Mouse (Mus musculus) C2C12 (cell line): ENCODE measurements around the gene Chrna9. TPM values are rescaled to one million over a fixed set of nuclear protein-coding genes. Genes with fewer than 3 reads are reported as not detected.

ENCODE experiments used
- H3K27me3 ChIP-seq: one replicate; pipeline ENCODE4 v1.6.1; 2011; ENCODE audit not compliant: control insufficient read depth, insufficient read depth, insufficient read length
- H3K36me3 ChIP-seq: one replicate; pipeline ENCODE4 v1.6.1; 2011; ENCODE audit not compliant: control insufficient read depth, insufficient read depth
- H3K4me3 ChIP-seq: one replicate; pipeline ENCODE4 v1.5.1; 2011; ENCODE audit warnings: mild to moderate bottlenecking, control low read depth; ENCODE audit not compliant: poor library complexity, insufficient read depth, severe bottlenecking
- H3K79me2 ChIP-seq: one replicate; pipeline ENCODE4 v1.6.1; 2011; ENCODE audit not compliant: control insufficient read depth, insufficient read depth
- H3K79me3 ChIP-seq: one replicate; pipeline ENCODE4 v1.6.1; 2011; ENCODE audit warnings: low read depth, control low read depth
- H3ac ChIP-seq: one replicate; pipeline ENCODE3; 2011; ENCODE audit warnings: low read depth; ENCODE audit not compliant: control insufficient read depth, insufficient read length
- CEBPB ChIP-seq: IDR thresholded peaks from one replicate; pipeline ENCODE4 v1.6.1; 2011; ENCODE audit warnings: low read depth, mild to moderate bottlenecking, control low read depth, moderate library complexity
- CTCF ChIP-seq: IDR thresholded peaks from one replicate; pipeline ENCODE4 v1.5.1; 2011; ENCODE audit not compliant: control insufficient read depth, insufficient read depth, insufficient read length
- FOSL1 ChIP-seq: IDR thresholded peaks from one replicate; pipeline ENCODE4 v1.8.0; 2011; ENCODE audit warnings: mild to moderate bottlenecking, low read length; ENCODE audit not compliant: poor library complexity, insufficient read depth, severe bottlenecking
- MAX ChIP-seq: IDR thresholded peaks from one replicate; pipeline ENCODE4 v1.6.1; 2011; ENCODE audit warnings: mild to moderate bottlenecking, control low read depth
- MYOD1 ChIP-seq: IDR thresholded peaks from one replicate; pipeline ENCODE4 v1.6.1; 2011; ENCODE audit warnings: low read depth; ENCODE audit not compliant: control insufficient read depth, insufficient read length
- MYOG ChIP-seq: IDR thresholded peaks from one replicate; pipeline ENCODE4 v1.6.1; 2011; ENCODE audit not compliant: control insufficient read depth, insufficient read length; ENCODE audit errors: extremely low read depth
- USF1 ChIP-seq: IDR thresholded peaks from one replicate; pipeline ENCODE4 v1.6.1; 2011; ENCODE audit warnings: low read depth, mild to moderate bottlenecking, control low read depth, moderate library complexity
- microRNA-seq: library from miRNA; unstranded; fragments of <30 nt; microRNA quantifications from one replicate; pipeline ENCODE4, GENCODE M21; 2019; ENCODE audit warnings: borderline microRNAs expressed
- polyA plus RNA-seq: library from polyadenylated mRNA; unstranded; fragments of >200 nt; fragmentation: generic; extraction: Trizol; gene quantifications from one replicate; pipeline ENCODE4 v1.2.1, GENCODE M21; 2012; ENCODE audit warnings: missing spikeins

The Chrna9 gene
- polyA plus RNA-seq, 1 experiment = not detected

GRCm38 (mm10) chr5:66013999-66014398, 79.3 kb downstream of the Chrna9 start:
- H3K36me3 ChIP-seq = no peaks in the 10 kb centered on the region
- no peaks in the 10 kb centered on the region for H3K79me2 ChIP-seq
- no peak overlapping the region for H3K4me3 ChIP-seq
- H3K27me3 ChIP-seq = no peaks in the 10 kb centered on the region
- no peaks in the 10 kb centered on the region for H3K79me3 ChIP-seq
- TF ChIP-seq FOSL1 (no peak), MYOD1 (no peak), CEBPB (no peak), USF1 (no peak), MAX (no peak), MYOG (no peak), CTCF (no peak)
- H3ac ChIP-seq = no peak overlapping the region

DNA sequence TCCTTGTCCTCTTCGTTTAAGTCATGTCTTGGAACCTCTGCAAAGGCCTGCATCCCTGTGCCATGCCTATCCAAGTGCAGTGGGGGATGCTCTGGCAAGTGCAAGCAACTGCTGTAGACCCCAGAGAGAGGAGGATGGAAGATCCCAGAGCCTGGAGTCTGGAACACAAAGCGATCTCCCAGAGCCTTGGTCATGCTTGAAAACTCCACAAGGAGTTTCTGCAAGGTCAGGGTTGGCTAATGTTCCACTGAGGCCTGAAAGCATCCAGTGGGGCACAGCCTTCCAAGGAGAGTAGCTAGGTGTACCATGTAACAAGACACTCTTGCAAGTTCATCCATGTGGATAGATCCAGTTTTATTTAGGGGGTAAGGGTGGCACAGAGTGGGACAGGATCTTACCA, 79.7 kb downstream of the Chrna9 start:
- no peaks in the 10 kb centered on the region for H3K79me3 ChIP-seq
- H3K36me3 ChIP-seq = no peaks in the 10 kb centered on the region
- no peaks in the 10 kb centered on the region for H3K27me3 ChIP-seq
- H3ac ChIP-seq = no peak overlapping the region
- no peaks in the 10 kb centered on the region for H3K79me2 ChIP-seq
- H3K4me3 ChIP-seq = no peak overlapping the region
- no peak for TF ChIP-seq MYOG
- TF ChIP-seq CEBPB = no peak
- TF ChIP-seq FOSL1 = no peak
- no peak for TF ChIP-seq USF1
- no peak for TF ChIP-seq MAX
- no peak for TF ChIP-seq CTCF
- no peak for TF ChIP-seq MYOD1

- Histone ChIP-seq H3K4me3 (no peak overlapping the region), H3K79me2 (no peaks in the 10 kb centered on the region), H3ac (no peak overlapping the region), H3K36me3 (no peaks in the 10 kb centered on the region), H3K79me3 (no peaks in the 10 kb centered on the region), H3K27me3 (no peaks in the 10 kb centered on the region)
- TF ChIP-seq CTCF (no peak), USF1 (no peak), MYOD1 (no peak), FOSL1 (no peak), MYOG (no peak), CEBPB (no peak), MAX (no peak)
Measured at GRCm38 (mm10) chr5:66015449-66015961, 80.8 kb downstream of the Chrna9 start.

GRCm38 (mm10) chr5:66026796-66027195, 92.1 kb downstream of the Chrna9 start:
- H3K79me3 ChIP-seq = no peaks in the 10 kb centered on the region
- no peak overlapping the region for H3K4me3 ChIP-seq
- H3K27me3 ChIP-seq = no peaks in the 10 kb centered on the region
- H3K79me2 ChIP-seq = no peaks in the 10 kb centered on the region
- no peak overlapping the region for H3ac ChIP-seq
- no peaks in the 10 kb centered on the region for H3K36me3 ChIP-seq
- TF ChIP-seq FOSL1 (no peak), MYOD1 (no peak), USF1 (no peak)

Small RNA genes lying within 50 kb of the gene (microRNA-seq; reads per million reads assigned to microRNA genes)
- gene Gm25952 = not detected

Other genes starting within 250 kb of the Chrna9 start
- gene Pds5a, start 236.6 kb upstream of the Chrna9 start, polyA plus RNA-seq = 20.3 TPM
- gene N4bp2, start 171.4 kb upstream of the Chrna9 start, polyA plus RNA-seq = 2.0 TPM
- not detected for gene Rhoh, start 73.7 kb upstream of the Chrna9 start, polyA plus RNA-seq
- gene 9130230L23Rik, start 69.4 kb downstream of the Chrna9 start, polyA plus RNA-seq = not detected
- gene Rbm47, start 238.2 kb downstream of the Chrna9 start, polyA plus RNA-seq = 0.16 TPM